Mouse (Mus musculus) kidney, postnatal 4 days (tissue): ENCODE measurements at regions not wholly inside any gene's neighbourhood (a gene's known extent, or its start where the extent isn't known, plus 50 kb on each side); places are given as distances from the start of the nearest gene placed in this dataset.

Experiments
- DNase-seq, 2 experiments: peaks; one replicate each; pipeline ENCODE4 v3.0.0; 2021; ENCODE audit warnings: mixed read lengths in 2 of 2

DNA sequence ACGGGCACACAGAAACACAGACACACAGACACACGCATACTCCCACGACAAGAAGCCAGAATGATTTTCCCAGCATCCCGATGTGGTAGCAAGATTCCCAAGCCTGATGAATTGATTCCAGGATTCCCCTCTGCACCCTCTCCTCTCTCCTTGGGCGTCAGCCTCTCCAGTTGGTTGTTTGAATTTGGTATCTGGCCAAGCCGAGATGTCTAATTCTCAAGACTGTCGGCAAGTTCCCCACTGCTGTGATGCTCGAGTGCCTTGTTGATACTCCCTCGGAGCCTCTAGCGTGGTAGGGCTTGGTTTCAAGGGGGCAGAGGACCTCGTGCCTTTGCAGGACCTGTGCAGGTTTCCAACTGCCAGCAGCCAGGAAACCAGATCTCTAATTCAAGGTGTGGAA is 397.9 kb downstream of the Tshz3 start:
- no peak for DNase-seq

DNA sequence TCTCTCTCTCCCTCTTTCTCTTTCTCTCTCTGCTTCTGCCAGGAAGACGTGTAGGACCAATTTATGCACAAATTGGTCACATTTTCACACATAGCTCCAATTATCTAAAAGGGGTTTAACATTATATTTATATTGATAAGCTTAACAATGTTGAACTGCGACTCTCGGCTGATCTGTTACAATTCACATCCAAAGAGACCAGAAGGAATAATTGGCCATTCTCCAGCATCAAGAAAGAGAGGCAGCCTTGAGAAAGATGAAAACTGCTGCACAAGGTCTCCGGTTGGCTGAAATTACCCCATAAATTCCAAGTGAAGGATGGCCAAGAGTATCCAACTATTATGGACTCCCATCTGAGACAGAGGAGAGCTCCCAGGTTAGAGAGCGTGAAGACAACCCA is 398.4 kb downstream of the Tshz3 start:
- no peak for DNase-seq

DNA sequence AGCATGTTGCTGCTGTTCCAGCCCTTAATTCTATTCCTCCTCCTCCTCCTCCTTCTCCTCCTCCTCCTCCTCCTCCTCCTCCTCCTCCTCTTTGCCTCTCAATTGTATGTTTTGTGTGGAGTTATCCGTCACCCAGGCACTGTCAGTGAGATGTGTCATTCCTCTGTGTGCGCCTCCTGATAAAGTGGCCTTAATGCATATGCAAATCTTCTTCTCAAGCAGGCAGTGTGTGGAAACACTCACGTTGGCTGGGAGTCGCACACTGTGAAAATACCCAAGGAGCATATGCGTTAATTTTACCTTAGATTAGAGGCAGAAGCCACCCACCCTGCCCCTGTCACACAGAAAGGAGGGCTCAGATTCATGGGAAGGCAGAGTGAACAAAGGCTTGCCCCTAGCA is 401.0 kb downstream of the Tshz3 start:
- DNase-seq = no peak

DNA sequence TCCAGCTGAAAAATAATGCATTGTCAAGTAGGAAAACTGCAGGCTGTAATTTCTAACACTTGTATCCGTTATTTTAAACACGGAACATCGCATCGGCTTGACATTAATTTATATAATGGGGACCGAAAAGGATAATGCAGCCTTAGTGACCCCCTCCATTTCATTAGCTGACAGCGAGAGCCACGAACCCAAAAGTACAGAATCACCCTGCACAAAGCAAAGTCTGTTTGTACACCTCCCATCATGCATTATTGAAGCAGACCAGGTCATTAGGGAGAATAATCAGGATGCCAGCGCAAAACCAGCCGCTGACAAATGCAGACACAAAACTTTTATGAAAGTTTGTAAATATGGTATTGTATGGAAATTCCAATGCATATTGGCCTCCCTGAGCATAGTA is 406.8 kb downstream of the Tshz3 start:
- DNase-seq = no peak

DNA sequence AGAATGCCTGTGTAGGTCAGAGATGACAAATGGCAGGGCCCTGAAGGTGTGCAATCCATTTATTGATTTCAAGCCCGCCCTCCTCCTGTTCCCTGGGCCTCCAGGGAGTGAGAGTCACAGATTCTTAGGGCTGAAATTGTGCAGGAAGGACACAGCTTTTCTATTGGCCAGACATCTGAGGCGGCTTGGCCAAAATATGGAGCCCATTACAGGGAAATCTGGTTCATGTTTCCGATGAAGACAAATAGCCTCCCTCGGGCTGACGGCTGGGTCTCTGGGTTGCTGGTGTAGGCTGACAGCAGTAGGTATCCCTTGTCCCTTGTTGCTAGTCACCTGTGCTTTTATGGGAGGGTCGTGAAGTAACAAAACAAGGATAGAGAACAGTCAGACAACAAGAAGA is 413.2 kb downstream of the Tshz3 start:
- no peak for DNase-seq

DNA sequence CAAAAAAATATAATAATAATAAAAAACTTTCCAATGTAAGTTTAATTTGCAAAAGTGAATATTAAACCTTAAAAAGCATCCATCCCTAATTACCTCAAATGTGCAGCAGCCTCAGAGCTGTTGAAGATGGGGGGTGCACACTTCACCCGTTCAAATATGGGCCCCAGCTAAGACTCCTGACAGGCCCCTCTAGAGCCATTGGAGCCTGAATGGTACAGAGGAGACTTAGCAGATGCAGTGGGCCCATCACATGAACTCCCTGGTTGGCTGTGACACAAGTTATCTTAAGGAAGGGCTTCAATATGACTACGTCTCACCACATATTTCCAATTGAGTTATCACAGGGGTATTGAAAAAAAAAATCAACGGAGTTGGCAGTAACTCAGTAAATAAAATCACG is 422.9 kb downstream of the Tshz3 start:
- DNase-seq = no peak

DNA sequence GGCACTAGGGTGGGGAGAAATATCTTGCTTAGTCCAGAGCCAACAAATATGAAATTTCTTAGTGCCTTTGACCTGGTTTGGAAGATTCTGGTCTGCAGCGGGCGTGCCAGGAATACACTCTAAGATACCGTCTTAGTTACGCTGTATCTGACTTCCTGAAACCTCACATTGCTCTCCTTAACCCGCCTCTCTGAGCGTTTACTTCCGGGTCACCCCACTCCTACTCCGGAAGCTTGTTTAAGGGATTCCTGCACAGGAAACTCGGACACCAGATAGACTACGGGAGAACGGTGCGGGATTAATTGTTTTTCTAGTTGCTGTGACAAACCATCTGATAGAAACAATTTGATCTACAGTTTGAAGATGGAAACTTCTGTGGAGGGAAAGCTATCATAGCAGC is 442.3 kb downstream of the Tshz3 start:
- peak; percentile 22 to 33 for DNase-seq

DNA sequence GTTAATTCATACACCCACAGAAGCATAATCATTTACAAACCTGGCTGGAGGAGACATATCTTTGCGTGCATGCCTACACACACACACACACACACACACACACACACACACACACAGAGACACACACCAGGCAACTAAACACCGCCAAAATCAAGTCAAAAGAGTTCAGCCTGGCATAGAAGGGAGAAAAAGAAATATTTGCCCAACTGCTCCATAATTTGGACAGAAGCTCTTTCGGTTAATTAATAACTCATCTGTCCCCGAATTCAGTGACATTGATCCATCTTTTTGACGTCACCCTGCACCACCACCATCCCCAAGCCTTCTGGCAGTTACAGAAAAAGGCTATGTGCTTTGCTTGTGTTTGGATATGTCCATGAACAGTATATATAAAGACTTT is 444.9 kb downstream of the Tshz3 start:
- DNase-seq = no peak

DNA sequence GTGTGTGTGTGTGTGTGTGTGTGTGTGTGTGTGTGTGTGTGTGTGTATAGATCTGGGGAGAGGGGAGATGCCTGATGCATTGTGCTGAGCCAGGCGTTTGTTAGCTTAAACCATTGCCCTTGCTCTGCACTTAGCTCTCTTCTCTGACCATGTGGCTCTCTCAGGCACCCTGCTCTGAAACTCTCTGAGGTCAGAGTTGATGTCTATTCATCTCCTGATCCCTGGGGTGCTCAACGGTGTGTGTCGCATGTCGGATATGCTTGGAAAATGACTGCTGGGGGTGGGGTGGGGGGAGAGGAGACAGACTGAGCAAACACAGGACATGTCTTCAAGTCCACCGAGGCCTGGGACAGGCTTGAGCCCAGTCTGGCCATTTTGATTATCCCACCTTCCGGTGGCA is 446.4 kb downstream of the Tshz3 start:
- DNase-seq = no peak

DNA sequence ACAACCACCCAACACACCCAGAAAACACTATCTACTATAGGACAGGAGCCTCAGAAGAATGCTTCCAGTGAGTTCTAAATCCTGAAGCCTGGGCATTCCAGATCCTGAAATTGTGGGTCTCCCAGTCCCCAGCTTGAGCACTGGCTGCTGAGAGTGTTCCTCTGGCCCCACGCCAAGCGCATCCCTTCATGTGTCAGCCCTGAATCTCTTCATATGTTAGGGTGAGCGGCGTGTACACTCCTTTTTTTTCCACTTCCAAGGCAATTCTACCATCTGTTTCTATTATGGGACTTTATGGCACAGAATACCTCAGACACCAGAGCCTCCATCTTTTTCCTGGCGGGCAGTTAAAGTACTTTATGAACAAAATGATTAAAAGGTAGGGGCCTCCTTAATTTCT is 451.8 kb downstream of the Tshz3 start:
- DNase-seq = peak; percentile 50 to 62

DNA sequence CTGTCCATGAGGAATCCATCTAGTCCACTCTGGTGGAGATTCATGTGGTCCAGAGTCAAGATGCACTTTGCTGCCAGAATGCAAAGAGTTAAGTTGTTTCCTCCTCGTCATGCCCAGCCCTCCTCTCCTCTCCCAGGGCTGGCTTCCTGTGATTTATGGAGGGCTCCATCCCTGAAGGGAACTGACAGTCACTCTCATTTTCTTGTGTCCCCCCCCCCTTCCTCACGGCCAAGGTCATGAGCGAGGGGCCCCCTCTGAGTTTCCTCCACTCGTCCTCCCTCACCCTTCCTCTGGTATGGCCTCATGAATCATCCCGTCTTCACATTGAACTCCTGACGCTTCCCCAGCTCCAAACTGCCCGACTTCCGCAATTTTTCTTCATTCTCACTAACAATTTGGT is 461.9 kb downstream of the Tshz3 start:
- DNase-seq = peak; percentile 12 to 33

DNA sequence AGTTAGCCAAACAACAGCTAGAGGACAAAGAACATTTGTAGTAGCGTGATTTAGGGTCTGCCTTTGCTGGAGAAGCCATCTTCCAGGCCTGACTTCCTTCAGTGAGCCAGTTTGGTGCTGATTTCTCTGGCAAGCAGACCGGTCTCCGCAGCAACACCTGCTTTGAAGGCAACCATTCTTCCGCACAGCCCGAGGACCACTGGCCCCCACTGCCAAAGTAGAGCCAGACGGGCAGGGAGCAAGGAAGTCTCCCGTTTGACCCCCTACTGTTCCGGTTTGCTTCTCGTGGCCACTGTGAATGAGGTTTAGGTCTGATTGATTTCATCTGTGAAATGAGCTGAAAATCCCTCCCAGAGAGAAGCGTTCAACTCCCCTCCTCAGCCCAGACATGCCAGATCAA is 471.0 kb downstream of the Tshz3 start:
- no peak for DNase-seq

DNA sequence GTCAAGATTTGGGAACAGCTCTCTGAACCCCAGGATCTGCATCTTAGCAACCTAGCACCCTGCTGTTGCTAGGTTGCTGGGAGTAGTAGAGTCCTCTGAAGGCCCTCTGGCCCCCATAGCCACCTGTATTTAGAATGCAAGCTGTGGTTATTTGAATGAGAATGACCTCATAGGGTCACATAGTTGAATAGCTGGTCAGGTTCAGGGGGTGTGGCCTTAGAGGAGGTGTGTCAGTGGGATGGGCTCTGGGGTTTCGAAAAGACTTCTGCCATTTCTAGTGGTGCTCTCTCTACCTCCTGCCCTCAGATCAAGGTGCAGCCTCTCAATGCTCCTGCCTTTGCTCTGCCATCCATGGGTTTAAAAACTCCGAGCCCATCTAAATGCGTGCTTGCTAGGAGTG is 477.8 kb downstream of the Tshz3 start:
- DNase-seq = no peak

DNA sequence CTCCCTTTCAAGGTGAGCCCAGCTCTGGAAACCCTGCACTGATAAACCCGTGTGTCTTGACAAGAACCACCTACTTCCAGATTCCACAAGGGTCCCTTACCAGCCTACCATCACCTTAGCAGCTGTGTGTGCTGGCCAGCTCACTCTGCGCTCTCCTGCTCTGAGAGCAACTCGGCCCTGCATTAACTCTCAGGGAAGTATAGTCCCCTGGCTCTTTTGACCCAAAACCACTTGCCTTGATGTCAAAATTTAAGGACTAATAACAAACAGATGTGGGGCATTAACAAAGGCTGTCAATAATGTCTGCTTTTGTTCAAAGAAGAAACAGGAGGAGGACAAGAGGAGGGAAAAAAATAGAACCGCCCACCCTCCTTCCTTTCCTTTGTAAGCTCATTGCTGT is 480.3 kb downstream of the Tshz3 start:
- no peak for DNase-seq

DNA sequence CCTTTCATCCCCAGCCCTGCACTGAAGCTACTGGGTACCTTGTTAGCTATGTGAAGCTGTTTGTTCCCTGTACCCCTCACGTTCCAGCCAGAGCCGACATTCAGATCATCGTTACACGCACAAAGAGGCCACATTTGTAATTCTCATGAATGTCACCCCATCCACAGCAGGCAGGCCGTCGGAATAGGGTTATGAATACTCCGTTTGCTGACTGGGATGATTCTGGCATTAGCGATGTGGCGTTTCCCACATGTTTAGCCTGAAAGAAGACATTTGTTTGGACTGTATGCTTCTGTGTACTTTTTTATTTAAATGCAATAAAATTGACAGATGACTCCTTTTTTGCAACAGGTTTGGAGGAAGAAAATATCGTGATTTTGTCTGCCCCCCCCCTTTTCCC is 482.0 kb downstream of the Tshz3 start:
- no peak for DNase-seq

DNA sequence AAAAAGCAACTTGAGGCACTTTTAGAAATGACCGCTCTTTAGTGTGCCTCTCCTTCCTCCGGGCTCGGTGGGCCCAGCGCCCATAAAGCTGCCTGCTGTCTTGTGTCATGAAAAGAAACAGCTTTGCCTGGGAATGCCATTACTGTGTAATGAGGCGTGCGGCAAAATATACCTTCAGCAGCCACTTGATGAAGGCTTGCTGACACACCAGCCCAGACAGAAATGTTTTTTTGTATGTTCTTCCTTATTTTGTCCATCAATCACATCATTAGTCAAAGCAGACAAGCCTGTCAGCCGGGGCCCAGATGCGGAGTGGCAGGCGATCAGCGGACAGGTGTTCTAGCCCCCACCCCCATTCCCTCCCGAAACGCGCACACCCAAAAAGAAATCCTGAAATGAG is 482.5 kb downstream of the Tshz3 start:
- DNase-seq = peak; percentile 41 to 44

DNA sequence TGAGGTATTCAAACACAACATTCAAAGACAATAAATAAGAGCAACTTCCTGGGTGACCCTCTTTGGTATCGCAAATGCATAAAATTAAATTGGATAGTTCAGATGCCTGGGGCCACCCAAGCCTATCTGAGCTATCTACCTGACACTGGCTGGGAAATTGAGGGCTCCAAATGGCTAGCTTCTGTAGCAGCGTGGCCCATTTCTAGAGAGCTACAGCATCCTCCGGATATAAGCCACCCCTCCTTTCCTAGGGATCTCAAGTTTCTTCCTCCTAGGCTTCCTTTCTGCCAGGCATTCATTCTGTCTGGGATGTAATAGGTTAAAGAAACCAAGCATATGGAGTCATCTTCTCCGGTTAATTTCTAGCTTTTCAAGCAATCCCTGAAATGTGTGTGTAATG is 483.2 kb downstream of the Tshz3 start:
- DNase-seq = no peak

DNA sequence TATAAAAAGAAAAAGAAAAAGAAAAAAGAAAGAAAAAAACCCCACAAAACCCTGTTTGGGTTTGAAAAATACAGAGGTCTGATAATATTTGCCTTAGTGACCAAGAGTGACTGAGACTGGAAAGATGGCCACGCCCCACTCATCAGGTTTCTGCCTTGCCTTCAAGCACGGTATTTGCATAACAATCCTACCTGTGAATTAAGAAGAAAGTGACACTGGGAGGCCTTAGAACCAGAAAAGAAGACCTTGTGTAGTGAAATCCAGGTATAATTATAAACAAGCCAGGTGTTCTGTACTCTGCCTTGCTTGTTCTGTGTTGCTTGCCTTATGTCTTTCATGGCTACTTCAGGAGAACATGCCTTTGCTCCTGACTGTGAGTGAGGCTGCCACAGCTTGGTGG is 494.6 kb downstream of the Tshz3 start:
- DNase-seq = no peak

DNA sequence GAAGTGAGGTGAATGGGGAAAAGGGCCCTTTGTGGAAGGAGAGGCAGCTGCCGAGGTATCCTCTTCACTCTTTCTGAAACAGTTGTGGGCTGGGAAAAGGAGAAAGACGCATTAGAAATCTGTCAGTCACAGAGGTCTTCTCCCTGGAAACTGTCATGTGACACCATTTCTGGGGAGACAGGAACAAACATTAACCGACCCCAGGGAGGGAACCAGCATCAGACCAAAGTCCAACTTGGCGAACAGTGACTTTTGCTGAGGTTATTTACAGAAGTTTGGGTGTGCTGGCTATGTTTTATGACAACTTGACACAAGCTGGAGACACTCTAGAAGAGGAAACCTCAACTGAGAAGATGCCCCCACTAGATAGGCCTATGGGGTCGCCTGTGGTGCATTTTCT is 506.9 kb downstream of the Tshz3 start:
- DNase-seq = peak in 1 of 2 experiments; percentile 19

DNA sequence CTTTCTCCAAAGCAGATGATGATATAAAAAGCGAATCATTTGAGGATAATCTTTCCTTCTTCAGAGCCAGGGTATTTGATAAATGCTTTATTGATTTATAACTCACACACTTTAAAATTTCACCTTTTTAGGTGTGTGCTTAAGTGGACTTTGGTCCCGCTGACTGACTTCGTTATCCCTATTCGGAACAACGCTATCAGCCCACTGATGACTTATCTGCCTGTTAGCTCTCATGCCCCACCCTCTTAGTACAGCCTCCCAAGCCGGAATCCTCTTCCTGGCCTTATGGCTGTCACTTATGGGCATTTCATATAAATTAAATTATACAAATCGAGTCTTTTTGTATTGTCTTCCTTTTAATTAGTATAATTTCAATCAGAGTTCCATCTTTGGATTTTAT is 510.4 kb downstream of the Tshz3 start:
- DNase-seq = no peak

DNA sequence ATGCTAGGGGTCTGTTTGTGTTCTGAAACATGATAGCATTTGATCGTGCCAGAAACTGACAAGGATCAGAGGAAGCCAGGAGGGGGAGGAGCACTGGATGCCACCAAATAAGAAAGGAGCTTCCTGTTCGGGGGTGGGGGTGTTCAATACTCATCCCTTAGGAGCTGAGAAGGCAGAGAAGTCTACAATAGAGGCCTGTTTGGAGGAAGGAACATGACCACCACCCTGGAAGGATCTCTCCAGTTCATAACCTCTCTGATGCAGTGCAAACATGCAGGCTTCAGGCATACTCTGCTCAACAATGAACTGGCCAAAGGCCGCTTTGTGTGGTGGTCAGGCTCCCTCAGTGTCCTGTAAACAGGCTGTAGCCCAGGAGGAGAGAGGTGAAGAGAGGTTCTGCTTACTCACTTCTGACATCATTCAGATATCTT is 515.8 kb downstream of the Tshz3 start:
- DNase-seq = peak in 1 of 2 experiments; percentile 14

DNA sequence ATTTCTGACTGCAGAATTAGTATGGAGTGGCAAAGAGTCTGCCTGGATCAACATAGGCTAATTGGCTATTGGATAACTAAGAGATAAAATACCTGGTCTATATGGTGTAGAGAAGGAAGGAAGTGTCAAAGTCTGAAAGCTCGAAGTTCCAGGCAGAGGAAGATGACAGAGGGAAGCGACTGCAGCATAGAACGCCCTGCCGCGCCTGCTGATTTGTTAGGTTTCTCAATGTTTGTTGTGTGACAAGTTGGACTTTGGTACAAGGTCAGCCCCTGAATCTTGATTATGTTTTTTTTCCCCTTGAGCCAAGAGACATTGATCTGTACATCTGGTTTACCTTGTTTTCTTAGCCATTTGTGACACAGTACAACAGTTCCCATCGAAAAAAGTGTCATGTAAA is 517.6 kb downstream of the Tshz3 start:
- DNase-seq = no peak

DNA sequence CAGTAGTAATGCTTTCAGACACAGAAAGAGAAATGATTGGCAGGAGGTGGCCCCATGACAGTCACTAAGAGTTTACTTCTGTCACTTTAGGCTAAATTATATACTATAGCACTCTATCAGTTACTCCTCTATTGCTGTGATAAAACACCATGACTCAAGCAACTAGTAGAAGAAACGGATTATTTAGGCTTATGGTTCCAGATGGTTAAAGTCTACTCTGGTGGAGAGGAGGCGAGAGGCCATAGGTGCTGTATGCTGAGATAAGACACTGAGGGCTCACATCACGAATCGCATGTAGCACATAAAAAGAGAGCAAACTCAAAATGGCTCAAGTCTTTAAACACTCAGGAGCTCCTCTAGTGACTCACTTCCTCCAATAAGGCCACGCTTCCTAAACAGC is 522.6 kb downstream of the Tshz3 start:
- DNase-seq = no peak

DNA sequence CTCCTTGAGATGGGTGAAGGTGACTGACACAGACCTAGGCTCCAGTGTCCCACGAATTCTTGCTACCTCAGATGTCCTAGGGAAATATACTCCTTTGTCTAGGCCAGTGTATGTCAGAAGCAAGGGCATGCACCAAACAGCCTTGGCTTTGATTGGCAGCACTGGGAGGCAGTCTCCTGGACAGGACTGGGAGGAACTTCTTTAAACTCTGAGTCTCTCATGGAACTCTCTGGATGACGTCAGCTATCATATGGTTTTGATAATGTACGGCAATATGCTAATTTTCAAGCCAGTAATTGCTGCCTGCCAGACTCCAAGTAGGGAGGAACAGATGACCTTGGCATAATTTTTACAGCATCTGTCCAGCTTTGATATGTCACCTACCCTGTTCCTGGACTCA is 528.5 kb downstream of the Tshz3 start:
- no peak for DNase-seq

DNA sequence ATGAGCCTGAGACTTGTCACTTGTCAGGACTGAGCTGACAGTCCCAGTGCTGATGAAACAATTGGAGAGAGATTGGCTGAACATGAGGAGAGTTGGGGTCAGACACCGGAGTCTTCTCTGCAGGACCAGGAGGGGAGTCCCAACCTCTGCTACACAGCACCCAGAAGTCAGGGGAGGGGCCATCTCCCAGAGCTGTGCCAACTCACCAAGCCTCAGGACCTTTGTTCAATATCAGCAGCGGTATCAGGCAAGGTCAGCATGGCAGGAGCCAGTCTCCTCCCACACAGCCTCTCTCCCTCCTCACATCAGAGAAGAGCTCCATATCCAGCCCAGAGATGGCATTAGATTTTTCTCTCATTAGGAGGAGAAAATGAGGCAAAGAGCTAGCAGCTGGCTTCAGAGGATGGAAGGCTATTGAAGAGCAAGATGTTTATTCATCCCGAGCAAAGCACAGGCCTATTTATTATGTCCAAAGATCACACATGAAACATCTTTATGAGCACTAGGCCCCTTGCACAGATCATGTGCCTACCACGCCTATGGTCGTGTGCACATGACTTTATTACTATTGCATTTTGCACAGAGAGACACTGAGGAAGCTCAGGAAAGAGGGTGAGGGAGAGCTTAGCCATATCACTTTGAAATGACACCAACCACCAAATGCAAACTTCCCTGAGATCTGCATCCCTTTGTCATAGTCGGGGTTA is 532.9 kb downstream of the Tshz3 start:
- DNase-seq = no peak

DNA sequence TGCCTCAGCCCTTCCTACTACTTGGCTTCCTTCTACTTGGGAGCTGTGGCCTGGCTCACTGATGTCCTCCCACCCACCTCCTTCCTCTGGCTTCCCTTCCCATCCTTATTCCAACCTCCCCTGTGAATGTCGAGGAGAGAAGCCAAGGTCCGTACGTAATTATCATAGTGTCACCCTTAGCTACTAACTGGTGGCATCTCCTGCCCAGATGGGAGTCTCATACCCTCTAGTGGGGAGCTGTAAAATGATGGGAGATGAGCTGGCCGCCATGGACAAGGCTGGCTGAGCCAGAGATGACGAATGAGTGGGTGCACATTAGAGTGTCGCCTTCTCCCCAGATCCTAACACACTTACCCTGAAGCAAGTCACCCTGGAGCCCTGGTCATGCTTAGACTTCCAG is 532.6 kb downstream of the Zfp536 start:
- no peak for DNase-seq
